Mouse (Mus musculus): ENCODE data around the gene Vmn2r46. TPM values are rescaled to one million over a fixed set of nuclear protein-coding genes. Genes with fewer than 3 reads are reported as not detected.
"Not testable (repeated sequence)": the region's sequence is repeated elsewhere in the genome, so short reads cannot be mapped to it uniquely, and the experiment has no call there.

Gene Vmn2r46
- polyA plus RNA-seq (2014; fragmentation: Nextera tagmentation; extraction: Ambion mirVana) = not detected in 2 replicates

GRCm38 (mm10) chr7:9770471-9770870 lies at the start of gene Vmn2r46:
Gene Vmn2r46, minus strand, starts transcription at chr7:9770571.
- not testable (repeated sequence) for H3K4me3 ChIP-seq (ENCODE audit: low read length); H3K27ac ChIP-seq (ENCODE audit: low read depth, low read length); H3K4me2 ChIP-seq (replicated peaks; ENCODE audit: low read depth, low read length); H3K9ac ChIP-seq (ENCODE audit: low read depth, low read length); H3K36me3 ChIP-seq (ENCODE audit: control insufficient read depth, insufficient read depth, low read length); ATAC-seq (ENCODE audit: low FRiP score, low TSS enrichment); H3K4me1 ChIP-seq (ENCODE audit: control insufficient read depth, insufficient read depth, low read length); H3K27me3 ChIP-seq (ENCODE audit: control insufficient read depth, insufficient read depth, low read length); H3K9me3 ChIP-seq (ENCODE audit: control insufficient read depth, low read length)
- WGBS = no CpG with 5 or more reads among the region's 1 CpGs

Other genes starting within 250 kb of the Vmn2r46 start
- gene Vmn2r47, start 70.8 kb upstream of the Vmn2r46 start, polyA plus RNA-seq (2014; fragmentation: Nextera tagmentation; extraction: Ambion mirVana) = not detected in 2 replicates
- gene Vmn2r48, start 183.0 kb upstream of the Vmn2r46 start, polyA plus RNA-seq (2014; fragmentation: Nextera tagmentation; extraction: Ambion mirVana) = not detected in 2 replicates
- not detected in 2 replicates for gene Vmn2r49, start 221.7 kb upstream of the Vmn2r46 start, polyA plus RNA-seq (2014; fragmentation: Nextera tagmentation; extraction: Ambion mirVana)

All from kidney, embryonic 14.5 days (tissue).